Mouse (Mus musculus) thymus, adult 18-20 months (tissue): Measurements from ENCODE around the gene Phlpp1.

Experiments
- DNase-seq, 2 experiments: peaks; one replicate each; pipeline ENCODE4 v3.0.0; 2022; ENCODE audit warnings: mixed read lengths in 2 of 2

Gene Phlpp1

GRCm38 (mm10) chr1:106395476-106395875, 223.9 kb downstream of the Phlpp1 start:
- DNase-seq, result peak; percentile 22 to 31

GRCm38 (mm10) chr1:106400900-106401634, 229.5 kb downstream of the Phlpp1 start:
- DNase-seq, result no peak

GRCm38 (mm10) chr1:106403011-106403501, 231.5 kb downstream of the Phlpp1 start:
- DNase-seq, result no peak

DNA sequence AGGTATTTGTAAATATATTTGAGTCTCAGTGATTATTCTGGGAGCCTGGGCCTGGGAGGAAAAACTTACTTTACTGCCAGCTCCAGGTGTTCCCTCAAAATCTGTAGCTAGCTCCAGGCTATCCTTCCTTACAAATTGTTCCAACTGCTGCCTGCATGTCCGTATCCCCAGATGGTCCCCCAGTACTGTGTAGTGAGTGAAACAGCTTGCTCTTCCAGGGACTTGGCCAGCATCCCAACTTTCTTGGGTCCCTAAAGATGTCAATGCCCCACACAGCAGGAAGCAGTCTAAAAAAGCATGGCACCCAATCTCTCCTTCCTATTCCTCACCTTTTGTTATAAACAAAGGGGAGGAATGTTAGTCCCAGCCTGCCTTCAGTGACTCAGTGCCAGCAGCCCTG, 235.3 kb downstream of the Phlpp1 start:
- no peak for DNase-seq

GRCm38 (mm10) chr1:106407963-106408440, 236.4 kb downstream of the Phlpp1 start:
- no peak for DNase-seq

GRCm38 (mm10) chr1:106410858-106411257, 239.3 kb downstream of the Phlpp1 start:
- DNase-seq, result no peak

DNA sequence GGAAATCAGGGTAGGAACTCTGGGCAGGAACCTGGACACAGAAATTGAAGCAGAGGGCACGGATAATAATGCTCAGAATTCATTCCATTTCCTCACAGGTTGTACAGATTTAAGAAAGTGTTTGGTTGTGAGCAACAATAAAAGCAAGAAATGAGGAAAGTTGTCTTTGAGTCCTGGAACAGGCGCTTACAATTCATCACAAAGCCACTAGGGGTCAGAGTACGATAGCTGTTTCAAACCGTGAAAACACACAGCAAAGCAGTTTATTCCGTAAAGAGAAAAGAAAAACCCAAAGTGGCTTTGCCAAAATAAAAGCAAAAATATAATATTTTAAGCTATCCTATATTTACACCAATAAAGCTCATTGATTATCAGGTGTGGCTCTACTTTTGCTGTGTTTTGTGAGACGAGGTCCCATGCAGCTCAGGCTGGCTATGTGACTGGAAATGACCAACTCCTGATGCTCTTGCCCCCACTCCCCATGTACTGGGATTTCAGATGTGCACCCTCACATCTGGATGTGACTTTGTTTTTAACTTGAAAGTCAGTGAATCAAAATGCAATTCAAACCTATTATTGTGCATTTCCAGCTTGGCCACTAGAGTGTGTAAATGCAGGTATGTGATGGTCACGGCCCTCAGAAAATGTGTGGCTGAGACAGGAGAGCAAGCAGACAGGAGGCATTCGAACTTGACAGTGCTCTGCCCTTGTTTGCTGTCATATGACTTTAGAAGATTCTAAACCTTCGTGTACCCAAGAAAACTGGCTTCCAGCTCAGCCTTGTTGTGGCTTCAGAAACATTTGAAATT, 253.8 kb downstream of the Phlpp1 start:
- DNase-seq, result no peak

- no peak for DNase-seq
These were observed 256.6 kb downstream of the Phlpp1 start for GRCm38 (mm10) chr1:106428170-106428569.

DNA sequence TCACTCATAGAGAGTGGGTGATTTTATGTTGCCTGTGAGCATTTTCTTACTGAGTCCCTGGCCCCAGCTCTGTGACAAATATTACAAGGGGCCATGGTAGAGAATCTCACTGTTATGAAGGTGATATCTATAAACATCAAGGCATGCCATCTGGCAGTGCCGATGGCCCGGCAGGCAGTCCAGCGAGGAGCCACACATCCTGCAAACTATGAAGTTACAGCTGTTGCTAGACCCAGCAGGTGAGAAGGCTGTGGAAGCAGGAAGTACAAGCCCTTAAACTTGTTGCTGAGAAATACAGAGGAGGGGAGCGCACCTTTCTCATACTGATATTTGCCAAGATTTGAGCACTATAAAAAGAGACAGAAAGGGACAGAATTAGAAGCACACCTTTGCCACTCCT, 257.0 kb downstream of the Phlpp1 start:
- DNase-seq, result no peak

DNA sequence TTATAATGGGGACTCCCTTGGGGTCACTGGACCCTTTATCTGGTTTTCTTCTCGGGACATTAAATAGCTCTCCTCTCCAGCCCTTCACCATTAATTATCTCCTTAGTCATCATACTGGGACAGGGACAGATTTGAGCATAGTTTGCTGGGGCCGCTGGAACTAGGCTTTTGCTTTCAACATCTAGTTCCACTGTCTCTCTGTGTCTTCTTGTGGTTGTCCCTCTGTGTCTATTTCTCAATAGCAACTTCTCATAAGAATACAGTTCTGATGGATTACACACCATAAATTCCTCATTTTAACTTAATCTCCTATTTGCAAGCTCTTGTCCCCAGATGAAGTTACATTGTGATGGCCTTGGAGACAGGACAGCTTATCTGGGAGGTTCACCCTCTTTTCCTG, 262.0 kb downstream of the Phlpp1 start:
- no peak for DNase-seq
